Mouse (Mus musculus): ENCODE measurements around the gene Abl2. TPM values are rescaled to one million over a fixed set of nuclear protein-coding genes. Genes with fewer than 3 reads are reported as not detected.

Gene Abl2
- total and polyA plus RNA-seq, 3 experiments = 10.0 to 19.8 (median 15.5) TPM

DNA sequence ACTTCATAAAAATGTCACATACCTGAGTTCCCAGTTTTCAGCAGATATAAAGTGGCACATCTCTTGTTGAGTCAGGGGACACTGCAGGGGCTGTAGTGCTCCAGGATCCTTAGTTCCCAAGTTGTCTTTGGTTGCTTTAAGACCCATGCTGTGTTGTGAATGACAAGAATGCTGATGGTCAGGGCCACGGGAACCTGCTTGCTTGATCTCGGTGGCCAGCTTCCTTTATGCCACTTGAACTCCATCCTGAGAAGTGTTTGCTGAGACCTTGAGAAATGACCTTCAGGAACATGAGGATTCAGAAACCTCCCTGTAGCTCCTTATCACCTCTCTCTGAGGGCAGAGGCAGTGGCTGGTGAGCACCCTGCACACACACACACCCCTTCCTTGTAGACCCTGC is 90.1 kb downstream of the Abl2 start:
- in situ Hi-C loops (cut with MboI; ENCODE audit: low pct_ligation_motif_present, low pct_unique_long_range_greater_than_20kb, low sequenced_read_pairs) (loop anchor here (25.0 kb wide), 1 partner anchor 236 kb away; the partner anchor contains the start of gene Axdnd1), dilution Hi-C loops (cut with MboI; ENCODE audit: extremely low pct_ligation_motif_present, extremely low pct_unique_long_range_greater_than_20kb, low sequenced_read_pairs) (no loop called here)
- H3K4me2 ChIP-seq (ENCODE audit: insufficient read depth, low read depth, poor library complexity, severe bottlenecking) = no peak overlapping the region
- H3K27ac ChIP-seq (ENCODE audit: insufficient read depth, low read depth) = no peak overlapping the region
- H3K36me3 ChIP-seq (replicated peaks in 1 of 2; ENCODE audit: control insufficient read depth in 1 of 2, insufficient read depth in 1 of 2, low read length in 1 of 2) = peaks cover 16 to 76% of the 10 kb centered on the region in 2 experiments
- H3K9me3 ChIP-seq (replicated peaks; ENCODE audit: low read length) = no peaks in the 10 kb centered on the region
- DNase-seq (ENCODE audit: extremely low read depth) = no peak
- H3K4me1 ChIP-seq (ENCODE audit: control insufficient read depth in 1 of 2, insufficient read depth in 2 of 2) = peaks cover 0 to 24% of the 10 kb centered on the region in 2 experiments; a peak in 3 of 4 replicates
- H3K27me3 ChIP-seq (replicated peaks) = no peaks in the 10 kb centered on the region
- TF ChIP-seq ZC3H11A (IDR thresholded peaks at IDR 0.05; ENCODE audit: low read depth, low read length) (no peak), SMC3 (IDR thresholded peaks at IDR 0.05; ENCODE audit: low read depth, low read length) (no peak), USF2 (conservative IDR thresholded peaks at IDR 0.05; ENCODE audit: low read depth, low read length) (no peak), GABPA (IDR thresholded peaks at IDR 0.05; ENCODE audit: insufficient replicate concordance, low read depth, low read length) (no peak), USF1 (IDR thresholded peaks at IDR 0.05; ENCODE audit: low read depth, low read length) (no peak), ZKSCAN1 (IDR thresholded peaks at IDR 0.05; ENCODE audit: borderline replicate concordance, low read depth, low read length) (no peak), TCF12 (IDR thresholded peaks at IDR 0.05; ENCODE audit: low read depth, low read length) (no peak)
- H3K79me2 ChIP-seq (replicated peaks; ENCODE audit: control insufficient read depth, extremely low read depth, insufficient read depth, poor library complexity, severe bottlenecking) = no peaks in the 10 kb centered on the region
- no peak overlapping the region for H3K9ac ChIP-seq (ENCODE audit: insufficient read depth, low read depth)
- no peak overlapping the region for H3K4me3 ChIP-seq (replicated peaks in 1 of 3; ENCODE audit: low read depth in 2 of 3, low read length in 2 of 3, poor library complexity in 1 of 3)

DNA sequence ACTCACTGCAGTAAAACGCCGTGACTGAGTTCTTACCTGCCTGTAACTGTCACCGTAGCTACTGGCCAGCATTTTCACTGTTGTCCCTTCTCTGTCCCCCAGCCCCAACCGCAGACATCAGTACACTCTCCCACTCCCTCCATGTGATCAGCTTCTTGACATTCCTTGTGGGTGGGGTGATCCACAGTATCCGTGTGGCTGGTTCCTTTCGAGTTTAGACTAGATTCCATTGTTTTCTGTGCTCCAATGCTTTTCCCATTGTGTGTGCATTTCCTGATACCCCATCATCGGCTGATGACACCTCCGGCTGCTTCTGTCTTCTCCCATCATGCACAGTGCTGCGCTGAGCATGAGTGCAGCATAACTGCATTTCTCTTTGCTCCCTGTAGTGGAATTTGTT is 92.0 kb downstream of the Abl2 start:
- dilution Hi-C loops (cut with MboI; ENCODE audit: extremely low pct_ligation_motif_present, extremely low pct_unique_long_range_greater_than_20kb, low sequenced_read_pairs) = no loop called here
- peaks cover 0 to 43% of the 10 kb centered on the region in 2 experiments; a peak in 3 of 4 replicates for H3K4me1 ChIP-seq (ENCODE audit: control insufficient read depth in 1 of 2, insufficient read depth in 2 of 2)
- H3K4me2 ChIP-seq (ENCODE audit: insufficient read depth, low read depth, poor library complexity, severe bottlenecking) = no peak overlapping the region
- peaks cover 31 to 77% of the 10 kb centered on the region in 2 experiments for H3K36me3 ChIP-seq (replicated peaks in 1 of 2; ENCODE audit: control insufficient read depth in 1 of 2, insufficient read depth in 1 of 2, low read length in 1 of 2)
- H3K4me3 ChIP-seq (replicated peaks in 1 of 3; ENCODE audit: low read depth in 2 of 3, low read length in 2 of 3, poor library complexity in 1 of 3) = no peak overlapping the region
- no peaks in the 10 kb centered on the region for H3K9me3 ChIP-seq (replicated peaks; ENCODE audit: low read length)
- DNase-seq (ENCODE audit: extremely low read depth) = no peak
- no peak overlapping the region for H3K27ac ChIP-seq (ENCODE audit: insufficient read depth, low read depth)
- no peaks in the 10 kb centered on the region for H3K79me2 ChIP-seq (replicated peaks; ENCODE audit: control insufficient read depth, extremely low read depth, insufficient read depth, poor library complexity, severe bottlenecking)
- in situ Hi-C loops (cut with MboI; ENCODE audit: low pct_ligation_motif_present, low pct_unique_long_range_greater_than_20kb, low sequenced_read_pairs) = loop anchor here (10.0 kb wide), 1 partner anchor 64 kb away; the partner anchor contains the start of gene Fam20b
- H3K27me3 ChIP-seq (replicated peaks) = no peaks in the 10 kb centered on the region
- no peak overlapping the region for H3K9ac ChIP-seq (ENCODE audit: insufficient read depth, low read depth)
- TF ChIP-seq EP300 (IDR thresholded peaks at IDR 0.05; ENCODE audit: low read length) (no peak), ZC3H11A (IDR thresholded peaks at IDR 0.05; ENCODE audit: low read depth, low read length) (no peak), JUN (IDR thresholded peaks at IDR 0.05; ENCODE audit: insufficient read depth, low read depth, low read length) (no peak), POLR2A (IDR thresholded peaks at IDR 0.05; ENCODE audit: low read depth, low read length) (no peak), NRF1 (IDR thresholded peaks at IDR 0.05; ENCODE audit: low read depth, low read length) (no peak), SIN3A (IDR thresholded peaks at IDR 0.05; ENCODE audit: low read length) (no peak), USF2 (conservative IDR thresholded peaks at IDR 0.05; ENCODE audit: low read depth, low read length) (no peak), GABPA (IDR thresholded peaks at IDR 0.05; ENCODE audit: insufficient replicate concordance, low read depth, low read length) (no peak), BHLHE40 (IDR thresholded peaks at IDR 0.05; ENCODE audit: low read depth, low read length) (no peak), E2F4 (IDR thresholded peaks at IDR 0.05; ENCODE audit: insufficient replicate concordance, low read depth, low read length) (no peak), TCF12 (IDR thresholded peaks at IDR 0.05; ENCODE audit: low read depth, low read length) (no peak), POLR2AphosphoS2 (IDR thresholded peaks at IDR 0.05; ENCODE audit: low read depth, low read length) (no peak; the same call in 1 of the 2 replicates), MAZ (IDR thresholded peaks at IDR 0.05; ENCODE audit: low read depth, low read length) (no peak), ZNF384 (IDR thresholded peaks at IDR 0.05; ENCODE audit: low read depth, low read length) (no peak), NELFE (IDR thresholded peaks at IDR 0.05; ENCODE audit: low read depth, low read length) (no peak), SMC3 (IDR thresholded peaks at IDR 0.05; ENCODE audit: low read depth, low read length) (no peak), UBTF (IDR thresholded peaks at IDR 0.05; ENCODE audit: low read depth, low read length) (no peak)
